Mouse (Mus musculus) ovary, adult 18-20 months (tissue): ENCODE data around the gene Kcnmb3.

ENCODE experiments used
- DNase-seq: peaks from one replicate; pipeline ENCODE4 v3.0.0; 2022; ENCODE audit warnings: low spot score, mixed read lengths

The Kcnmb3 gene

GRCm38 (mm10) chr3:32495088-32495770 lies 3.2 kb upstream of the Kcnmb3 start:
- DNase-seq, result no peak

GRCm38 (mm10) chr3:32494387-32495087 lies 2.5 kb upstream of the Kcnmb3 start:
- DNase-seq, result no peak

- no peak for DNase-seq
These were observed 1.1 kb downstream of the Kcnmb3 start for GRCm38 (mm10) chr3:32490928-32491315.

- no peak for DNase-seq
These were observed 1.7 kb downstream of the Kcnmb3 start for GRCm38 (mm10) chr3:32490076-32490927.

GRCm38 (mm10) chr3:32488172-32488571 lies 3.9 kb downstream of the Kcnmb3 start:
- DNase-seq, result no peak

- DNase-seq, result no peak
These were observed 5.5 kb downstream of the Kcnmb3 start for GRCm38 (mm10) chr3:32486543-32486942.

- DNase-seq, result no peak
These were observed 9.0 kb downstream of the Kcnmb3 start for GRCm38 (mm10) chr3:32483035-32483434.

GRCm38 (mm10) chr3:32479961-32480360 lies 12.1 kb downstream of the Kcnmb3 start:
- DNase-seq, result no peak

- no peak for DNase-seq
These were observed 18.8 kb downstream of the Kcnmb3 start for GRCm38 (mm10) chr3:32473184-32473583.

GRCm38 (mm10) chr3:32472191-32472900 lies 19.7 kb downstream of the Kcnmb3 start:
- DNase-seq, result no peak

- DNase-seq, result no peak
These were observed 20.9 kb downstream of the Kcnmb3 start for GRCm38 (mm10) chr3:32471098-32471497.

GRCm38 (mm10) chr3:32470449-32470848 lies 21.6 kb downstream of the Kcnmb3 start:
- DNase-seq, result no peak

- no peak for DNase-seq
These were observed 23.6 kb downstream of the Kcnmb3 start for GRCm38 (mm10) chr3:32468411-32468810.

- DNase-seq, result no peak
These were observed 24.7 kb downstream of the Kcnmb3 start for GRCm38 (mm10) chr3:32467321-32467720.

GRCm38 (mm10) chr3:32459777-32460176 lies 32.3 kb downstream of the Kcnmb3 start:
- no peak for DNase-seq

- DNase-seq, result no peak
These were observed 37.6 kb downstream of the Kcnmb3 start for GRCm38 (mm10) chr3:32454329-32455021.

GRCm38 (mm10) chr3:32441710-32442109 lies 50.3 kb downstream of the Kcnmb3 start:
- no peak for DNase-seq

GRCm38 (mm10) chr3:32438716-32439115 lies 53.3 kb downstream of the Kcnmb3 start:
- DNase-seq, result no peak

- DNase-seq, result no peak
These were observed 54.2 kb downstream of the Kcnmb3 start for GRCm38 (mm10) chr3:32437820-32438219.

GRCm38 (mm10) chr3:32437297-32437696 lies 54.7 kb downstream of the Kcnmb3 start:
- no peak for DNase-seq

- no peak for DNase-seq
These were observed 55.9 kb downstream of the Kcnmb3 start for GRCm38 (mm10) chr3:32436101-32436500.
